Mouse (Mus musculus) hematopoietic stem cell, adult 5-6 weeks (primary cell): Measurements from ENCODE around the gene Dsn1. TPM values are rescaled to one million over a fixed set of nuclear protein-coding genes. Genes with fewer than 3 reads are reported as not detected.
A peak's percentile ranks its signal among the peaks of the same experiment; 100 is the strongest.

ENCODE experiments used
- ATAC-seq, 2 experiments: fragments of 125-278 bp in 1 of 2; replicated peaks in 1 of 2; 2 replicates each; pipeline ENCODE4 v1.8.0; 2016 to 2017; ENCODE audit warnings: inconsistent platforms in 2 of 2, mild to moderate bottlenecking in 2 of 2, moderate number of reproducible peaks in 2 of 2, low read depth in 1 of 2, moderate TSS enrichment in 1 of 2; ENCODE audit not compliant: low FRiP score in 2 of 2, poor library complexity in 2 of 2, severe bottlenecking in 2 of 2, insufficient read depth in 1 of 2, low TSS enrichment in 1 of 2
- total RNA-seq: library from RNA; stranded (forward); fragments of 172-1452, 232-1000 nt; gene quantifications from 2 replicates; pipeline ENCODE4 v1.2.3, GENCODE M21; 2017

Gene Dsn1
- total RNA-seq, 1 experiment from 2014 or later, result 38.5 TPM

- ATAC-seq, result no peak
These were observed 16.1 kb downstream of the Dsn1 start for GRCm38 (mm10) chr2:156990727-156991431.

GRCm38 (mm10) chr2:156987316-156987715, 19.6 kb downstream of the Dsn1 start:
- ATAC-seq, result no peak

- ATAC-seq, result peak; percentile 4 to 29; a peak in 2 of 4 replicates
These were observed 24.1 kb downstream of the Dsn1 start for GRCm38 (mm10) chr2:156982864-156983263.

GRCm38 (mm10) chr2:156981291-156981690, 25.7 kb downstream of the Dsn1 start:
- no peak for ATAC-seq

GRCm38 (mm10) chr2:156980059-156980458, 26.9 kb downstream of the Dsn1 start:
- ATAC-seq, result no peak

- no peak for ATAC-seq
These were observed 30.2 kb downstream of the Dsn1 start for GRCm38 (mm10) chr2:156976711-156977110.

- no peak for ATAC-seq
These were observed 32.0 kb downstream of the Dsn1 start for GRCm38 (mm10) chr2:156974967-156975366.

- no peak for ATAC-seq
These were observed 33.4 kb downstream of the Dsn1 start for GRCm38 (mm10) chr2:156973316-156974100.

- no peak for ATAC-seq
These were observed 36.7 kb downstream of the Dsn1 start for GRCm38 (mm10) chr2:156970253-156970652.

- ATAC-seq, result no peak
These were observed 38.5 kb downstream of the Dsn1 start for GRCm38 (mm10) chr2:156968501-156968900.

GRCm38 (mm10) chr2:156967388-156967787, 39.6 kb downstream of the Dsn1 start:
- ATAC-seq, result no peak

- ATAC-seq, result no peak
These were observed 43.1 kb downstream of the Dsn1 start for GRCm38 (mm10) chr2:156963891-156964290.

- no peak for ATAC-seq
These were observed 48.3 kb downstream of the Dsn1 start for GRCm38 (mm10) chr2:156958496-156959252.

GRCm38 (mm10) chr2:156957035-156957434, 49.9 kb downstream of the Dsn1 start:
- ATAC-seq, result no peak

- ATAC-seq, result no peak
These were observed 50.6 kb downstream of the Dsn1 start for GRCm38 (mm10) chr2:156956306-156956705.

GRCm38 (mm10) chr2:156954463-156954862, 52.5 kb downstream of the Dsn1 start:
- ATAC-seq, result no peak

GRCm38 (mm10) chr2:156951301-156952094, 55.5 kb downstream of the Dsn1 start:
- no peak for ATAC-seq
